Mouse (Mus musculus) liver, embryonic 14.5 days (tissue): ENCODE results near the gene Jdp2.

Source experiments
- CTCF ChIP-seq: IDR thresholded peaks from 2 replicates; pipeline ENCODE4 v1.5.1; 2016; ENCODE audit warnings: antibody characterized with exemption, low read depth, control low read depth
- EP300 ChIP-seq: IDR thresholded peaks from 2 replicates; pipeline ENCODE4 v1.6.1; 2016; ENCODE audit warnings: antibody characterized with exemption, low read depth

DNA sequence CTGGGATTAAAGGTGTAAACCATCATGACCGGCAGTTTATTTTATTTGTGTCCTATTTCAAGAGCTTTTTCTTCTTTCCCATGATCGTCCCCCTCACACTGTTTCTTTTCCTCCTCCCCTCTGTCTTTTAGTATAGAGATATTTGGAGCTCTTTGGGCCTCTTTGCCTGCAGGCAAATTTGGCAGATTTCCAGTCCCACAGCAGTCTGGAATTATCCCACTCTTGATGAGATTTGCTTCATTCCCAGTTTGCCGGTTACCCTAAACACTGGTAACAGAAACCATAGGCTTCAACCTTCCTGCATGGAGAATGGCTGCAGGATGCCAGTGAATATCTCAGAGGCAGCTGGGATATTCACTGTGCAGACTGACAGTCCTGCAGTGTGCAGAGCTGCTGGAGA lies 69.9 kb downstream of the Jdp2 start:
- TF ChIP-seq CTCF (no peak), EP300 (no peak)
